Mouse (Mus musculus): Measurements from ENCODE around the gene Gm13289. TPM values are rescaled to one million over a fixed set of nuclear protein-coding genes. Genes with fewer than 3 reads are reported as not detected.
"Not testable (repeated sequence)": the region's sequence is repeated elsewhere in the genome, so short reads cannot be mapped to it uniquely, and the experiment has no call there.

Gene Gm13289
- polyA plus RNA-seq (2016; fragmentation: Nextera tagmentation; extraction: Ambion mirVana): not detected in 2 replicates

DNA sequence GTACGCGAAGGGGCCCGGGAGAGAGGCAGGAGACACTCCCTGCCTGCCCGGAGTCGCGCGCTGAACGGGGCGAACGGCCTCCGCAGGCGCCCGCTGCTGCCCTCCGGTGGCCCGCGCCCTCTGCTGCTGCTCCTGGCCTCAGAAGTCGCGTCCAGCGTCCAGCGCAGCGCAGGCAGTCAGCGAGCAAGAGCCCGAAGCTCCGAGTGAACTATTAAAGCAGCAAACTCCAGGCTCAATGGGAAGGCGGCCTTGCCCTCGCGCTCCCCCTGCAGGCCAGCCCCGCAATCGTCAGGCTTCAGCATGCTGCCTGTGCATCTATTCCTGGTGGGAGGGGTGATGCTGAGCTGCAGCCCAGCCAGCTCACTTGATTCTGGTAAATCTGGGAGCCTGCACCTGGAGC lies at the start of gene Gm13289:
Gene Gm13289 (plus strand): TSS at position 301 of the 400 bp plus-strand sequence.
- no CpG with 5 or more reads among the region's 29 CpGs for WGBS
- not testable (repeated sequence) for H3K9me3 ChIP-seq (replicated peaks); ATAC-seq (ENCODE audit: insufficient number of reproducible peaks, low FRiP score); H3K4me3 ChIP-seq; H3K27ac ChIP-seq (ENCODE audit: poor library complexity, severe bottlenecking); H3K4me2 ChIP-seq; H3K4me1 ChIP-seq (replicated peaks); H3K27me3 ChIP-seq (replicated peaks); H3K9ac ChIP-seq; H3K36me3 ChIP-seq

DNA sequence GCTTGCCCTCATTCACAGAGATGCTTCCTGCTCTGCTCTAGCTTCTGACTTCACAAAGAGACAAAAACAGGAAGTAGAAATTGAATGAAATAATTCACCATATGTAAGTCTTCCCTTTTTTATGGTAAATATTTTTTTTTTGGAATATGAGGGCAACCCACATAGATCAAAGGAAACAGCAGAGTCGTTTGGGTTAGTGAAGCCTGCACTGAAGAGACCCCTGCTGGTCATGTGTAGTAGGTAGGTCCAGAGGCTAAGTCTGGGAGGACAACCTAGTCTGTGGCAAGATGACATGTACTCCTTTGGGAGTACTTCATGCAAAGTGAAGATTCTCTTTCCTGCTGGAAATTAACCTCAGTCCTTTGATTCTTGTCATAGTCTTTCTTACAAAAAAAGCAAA lies 49.4 kb upstream of the Gm13289 start:
- Histone ChIP-seq H3K27ac (ENCODE audit: poor library complexity, severe bottlenecking) (no peak overlapping the region), H3K4me1 (replicated peaks) (no peaks in the 10 kb centered on the region), H3K27me3 (replicated peaks) (no peaks in the 10 kb centered on the region), H3K4me3 (no peak overlapping the region), H3K4me2 (no peak overlapping the region), H3K9ac (no peak overlapping the region), H3K36me3 (no peaks in the 10 kb centered on the region), H3K9me3 (replicated peaks) (no peaks in the 10 kb centered on the region)
- WGBS: 0% methylated on average over 1 of the region's 1 CpGs
- ATAC-seq (ENCODE audit: insufficient number of reproducible peaks, low FRiP score): no peak; the same call in 1 of the 2 replicates

DNA sequence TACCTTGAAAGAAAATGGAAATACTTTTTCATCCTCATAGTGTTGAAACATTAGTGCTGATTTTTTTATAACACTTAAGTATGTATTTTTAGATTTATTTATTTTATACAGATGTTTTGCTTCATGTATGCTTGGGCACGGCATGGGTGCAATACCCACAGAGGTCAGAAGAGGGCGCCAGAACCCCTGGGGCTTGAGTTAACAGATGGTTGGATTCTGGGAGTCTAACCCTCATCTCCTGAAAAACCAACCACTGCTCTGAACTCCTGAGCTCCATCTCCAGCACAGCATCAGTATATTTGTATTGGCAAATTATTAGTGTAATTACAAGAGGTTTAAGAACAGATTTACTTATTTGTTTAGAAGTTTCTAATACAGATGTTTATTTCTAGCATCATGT lies 38.2 kb upstream of the Gm13289 start:
- Histone ChIP-seq H3K4me1 (replicated peaks) (0 out of 2 replicates have a peak, but pooled peaks cover 4% of the 10 kb centered on the region), H3K9me3 (replicated peaks) (no peaks in the 10 kb centered on the region), H3K27ac (ENCODE audit: poor library complexity, severe bottlenecking) (no peak overlapping the region), H3K9ac (no peak overlapping the region), H3K27me3 (replicated peaks) (no peaks in the 10 kb centered on the region), H3K4me2 (no peak overlapping the region), H3K36me3 (no peaks in the 10 kb centered on the region), H3K4me3 (no peak overlapping the region)
- 12% methylated on average over 2 of the region's 2 CpGs for WGBS
- ATAC-seq (ENCODE audit: insufficient number of reproducible peaks, low FRiP score): no peak

GRCm38 (mm10) chr4:88739036-88739435 lies 37.7 kb upstream of the Gm13289 start:
- 88% methylated on average over 6 of the region's 6 CpGs for WGBS
- no peak overlapping the region for H3K4me2 ChIP-seq
- H3K27ac ChIP-seq (ENCODE audit: poor library complexity, severe bottlenecking): no peak overlapping the region
- no peaks in the 10 kb centered on the region for H3K27me3 ChIP-seq (replicated peaks)
- H3K4me3 ChIP-seq: no peak overlapping the region
- ATAC-seq (ENCODE audit: insufficient number of reproducible peaks, low FRiP score): no peak
- no peaks in the 10 kb centered on the region for H3K9me3 ChIP-seq (replicated peaks)
- H3K9ac ChIP-seq: no peak overlapping the region
- 0 out of 2 replicates have a peak, but pooled peaks cover 4% of the 10 kb centered on the region for H3K4me1 ChIP-seq (replicated peaks)
- no peaks in the 10 kb centered on the region for H3K36me3 ChIP-seq

- WGBS: 74% methylated on average over 4 of the region's 4 CpGs
These were observed 35.3 kb upstream of the Gm13289 start for GRCm38 (mm10) chr4:88741426-88741825.

DNA sequence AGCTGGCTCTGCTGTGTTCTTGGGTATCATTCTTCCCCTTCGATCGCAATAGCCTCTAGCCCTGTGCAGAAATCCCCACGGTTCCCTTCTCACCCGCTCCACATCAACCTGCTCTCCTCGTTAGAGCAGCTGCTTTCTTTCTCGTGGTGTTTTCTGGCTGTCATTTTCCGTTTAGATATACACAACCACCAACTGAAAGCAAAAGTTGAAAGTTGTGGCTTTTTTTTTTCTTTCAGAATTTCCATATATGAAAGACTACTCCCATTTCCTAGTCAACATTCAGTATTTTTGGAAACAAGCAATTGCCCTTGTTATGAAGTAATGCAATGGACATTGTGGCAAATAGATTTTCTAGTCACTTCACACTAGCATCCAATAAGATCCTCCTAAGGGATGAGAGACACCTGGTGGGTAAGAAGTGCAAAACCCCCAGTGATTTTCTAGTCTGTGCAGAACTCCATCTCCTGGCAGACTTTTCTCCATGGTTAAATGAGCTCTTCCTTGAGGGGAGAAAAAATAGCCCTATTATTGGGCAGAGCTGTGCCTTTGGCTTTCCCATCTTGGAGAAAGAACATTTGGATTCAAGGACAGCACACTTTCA lies 33.9 kb upstream of the Gm13289 start:
- 72% methylated on average over 7 of the region's 7 CpGs for WGBS
- Histone ChIP-seq H3K36me3 (no peaks in the 10 kb centered on the region), H3K9me3 (replicated peaks) (no peaks in the 10 kb centered on the region), H3K4me3 (no peak overlapping the region), H3K27me3 (replicated peaks) (no peaks in the 10 kb centered on the region), H3K4me2 (no peak overlapping the region), H3K27ac (ENCODE audit: poor library complexity, severe bottlenecking) (no peak overlapping the region), H3K9ac (no peak overlapping the region), H3K4me1 (replicated peaks) (0 out of 2 replicates have a peak, but pooled peaks cover 2% of the 10 kb centered on the region)
- no peak for ATAC-seq (ENCODE audit: insufficient number of reproducible peaks, low FRiP score)

More at GRCm38 (mm10) chr4:88741426-88741825, 35.3 kb upstream of the Gm13289 start:
- no peak overlapping the region for H3K9ac ChIP-seq
- no peak overlapping the region for H3K4me3 ChIP-seq
- no peak for ATAC-seq (ENCODE audit: insufficient number of reproducible peaks, low FRiP score)
- H3K9me3 ChIP-seq (replicated peaks): no peaks in the 10 kb centered on the region
- no peaks in the 10 kb centered on the region for H3K36me3 ChIP-seq
- H3K4me2 ChIP-seq: no peak overlapping the region
- H3K4me1 ChIP-seq (replicated peaks): 0 out of 2 replicates have a peak, but pooled peaks cover 4% of the 10 kb centered on the region
- no peaks in the 10 kb centered on the region for H3K27me3 ChIP-seq (replicated peaks)
- H3K27ac ChIP-seq (ENCODE audit: poor library complexity, severe bottlenecking): no peak overlapping the region

DNA sequence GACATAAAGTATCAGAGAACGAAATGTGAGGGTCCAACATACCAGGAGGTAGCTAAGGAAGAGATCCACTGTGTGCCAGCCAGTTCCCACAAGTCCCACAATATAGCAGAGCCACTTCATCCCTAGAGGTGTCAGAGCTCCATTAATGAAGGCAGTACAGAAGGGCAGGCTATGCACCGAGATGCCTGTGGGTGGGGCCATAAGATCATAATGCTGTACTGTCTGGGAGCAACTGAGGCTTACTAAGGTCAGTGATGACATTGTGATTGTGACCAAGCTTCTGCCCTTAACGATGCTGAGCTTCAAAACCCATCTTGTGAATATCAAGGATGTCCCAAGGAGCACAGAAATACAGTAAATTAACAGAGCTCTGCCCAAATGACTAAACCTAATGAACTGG lies 32.5 kb upstream of the Gm13289 start:
- Histone ChIP-seq H3K4me3 (no peak overlapping the region), H3K36me3 (no peaks in the 10 kb centered on the region), H3K27ac (ENCODE audit: poor library complexity, severe bottlenecking) (no peak overlapping the region), H3K9ac (no peak overlapping the region), H3K9me3 (replicated peaks) (no peaks in the 10 kb centered on the region), H3K27me3 (replicated peaks) (peaks cover 3% of the 10 kb centered on the region; the same call in 1 of the 2 replicates), H3K4me1 (replicated peaks) (no peaks in the 10 kb centered on the region), H3K4me2 (no peak overlapping the region)
- WGBS: 68% methylated on average over 3 of the region's 3 CpGs
- ATAC-seq (ENCODE audit: insufficient number of reproducible peaks, low FRiP score): no peak

GRCm38 (mm10) chr4:88749926-88750325 lies 26.8 kb upstream of the Gm13289 start:
- Histone ChIP-seq H3K27ac (ENCODE audit: poor library complexity, severe bottlenecking) (no peak overlapping the region), H3K4me3 (no peak overlapping the region), H3K9me3 (replicated peaks) (no peaks in the 10 kb centered on the region), H3K36me3 (no peaks in the 10 kb centered on the region), H3K27me3 (replicated peaks) (peaks cover 3% of the 10 kb centered on the region; the same call in 1 of the 2 replicates), H3K9ac (no peak overlapping the region), H3K4me1 (replicated peaks) (no peaks in the 10 kb centered on the region), H3K4me2 (no peak overlapping the region)
- no peak for ATAC-seq (ENCODE audit: insufficient number of reproducible peaks, low FRiP score)
- 53% methylated on average over 6 of the region's 6 CpGs for WGBS

DNA sequence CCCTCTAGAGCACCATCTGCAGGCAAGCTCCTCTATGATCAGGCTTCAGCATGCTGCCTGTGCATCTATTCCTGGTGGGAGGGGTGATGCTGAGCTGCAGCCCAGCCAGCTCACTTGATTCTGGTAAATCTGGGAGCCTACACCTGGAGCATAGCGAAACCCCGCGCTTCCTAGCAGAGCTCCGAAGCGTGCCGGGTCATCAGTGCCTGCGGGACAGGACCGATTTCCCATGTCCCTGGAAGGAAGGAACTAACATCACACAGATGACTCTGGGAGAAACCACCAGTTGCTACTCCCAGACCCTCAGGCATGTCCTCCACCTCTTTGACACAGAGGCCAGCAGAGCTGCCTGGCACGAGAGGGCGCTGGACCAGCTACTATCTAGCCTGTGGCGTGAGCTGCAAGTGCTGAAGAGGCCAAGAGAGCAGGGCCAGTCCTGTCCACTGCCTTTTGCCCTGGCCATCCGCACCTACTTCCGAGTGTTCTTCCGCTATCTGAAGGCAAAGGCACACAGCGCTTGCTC lies 21.8 kb upstream of the Gm13289 start, which contains the start of gene Gm13271:
Gene Gm13271 (plus strand): TSS at position 51 of the 523 bp plus-strand sequence.
- ATAC-seq (ENCODE audit: insufficient number of reproducible peaks, low FRiP score); H3K9me3 ChIP-seq (replicated peaks); H3K27ac ChIP-seq (ENCODE audit: poor library complexity, severe bottlenecking); H3K36me3 ChIP-seq; H3K27me3 ChIP-seq (replicated peaks); H3K4me3 ChIP-seq; H3K4me2 ChIP-seq; H3K9ac ChIP-seq; H3K4me1 ChIP-seq (replicated peaks): not testable (repeated sequence)
- 56% methylated on average over 15 of the region's 15 CpGs for WGBS

- 9% methylated on average over 29 of the region's 31 CpGs for WGBS
- not testable (repeated sequence) for ATAC-seq (ENCODE audit: insufficient number of reproducible peaks, low FRiP score); H3K9me3 ChIP-seq (replicated peaks)
These were observed 19.9 kb upstream of the Gm13289 start for GRCm38 (mm10) chr4:88756581-88757513.

GRCm38 (mm10) chr4:88757628-88758031 lies 19.1 kb upstream of the Gm13289 start:
- H3K9ac ChIP-seq: peak overlapping the region; percentile 85
- ATAC-seq (ENCODE audit: insufficient number of reproducible peaks, low FRiP score): peak; percentile 97
- WGBS: under 1% methylated on average over 21 of the region's 21 CpGs

More at GRCm38 (mm10) chr4:88756581-88757513, 19.9 kb upstream of the Gm13289 start:
- Histone ChIP-seq H3K4me3 (peak overlapping the region; percentile 64), H3K27ac (ENCODE audit: poor library complexity, severe bottlenecking) (peak overlapping the region; percentile 98), H3K4me2 (peak overlapping the region; percentile 77), H3K9ac (peak overlapping the region; percentile 85)
- H3K4me1 ChIP-seq (replicated peaks); H3K36me3 ChIP-seq; H3K27me3 ChIP-seq (replicated peaks): not testable (repeated sequence)

More at GRCm38 (mm10) chr4:88757628-88758031, 19.1 kb upstream of the Gm13289 start:
- H3K9me3 ChIP-seq (replicated peaks); H3K36me3 ChIP-seq; H3K27me3 ChIP-seq (replicated peaks); H3K4me1 ChIP-seq (replicated peaks): not testable (repeated sequence)
- Histone ChIP-seq H3K4me2 (peak overlapping the region; percentile 77), H3K4me3 (peak overlapping the region; percentile 64), H3K27ac (ENCODE audit: poor library complexity, severe bottlenecking) (peak overlapping the region; percentile 98)
